Mouse (Mus musculus) embryo, embryonic 11 days (tissue): ENCODE data around the gene Zfand6.

ENCODE experiments used
- DNase-seq: peaks from one replicate; pipeline ENCODE4 v3.0.0-alpha.2; 2015

Gene Zfand6

GRCm38 (mm10) chr7:84649016-84649415 is 40.7 kb downstream of the Zfand6 start:
- DNase-seq = no peak

- no peak for DNase-seq
Observed at GRCm38 (mm10) chr7:84646256-84646655, 43.5 kb downstream of the Zfand6 start.

- no peak for DNase-seq
Observed at GRCm38 (mm10) chr7:84643270-84643998, 46.3 kb downstream of the Zfand6 start.

GRCm38 (mm10) chr7:84642159-84642928 is 47.4 kb downstream of the Zfand6 start:
- no peak for DNase-seq

- no peak for DNase-seq
Observed at GRCm38 (mm10) chr7:84636939-84637338, 52.8 kb downstream of the Zfand6 start.

- no peak for DNase-seq
Observed at GRCm38 (mm10) chr7:84631878-84632277, 57.9 kb downstream of the Zfand6 start.

- no peak for DNase-seq
Observed at GRCm38 (mm10) chr7:84623718-84624117, 66.0 kb downstream of the Zfand6 start.

- DNase-seq = no peak
Observed at GRCm38 (mm10) chr7:84620956-84621355, 68.8 kb downstream of the Zfand6 start.

- DNase-seq = no peak
Observed at GRCm38 (mm10) chr7:84618951-84619350, 70.8 kb downstream of the Zfand6 start.

GRCm38 (mm10) chr7:84612445-84612844 is 77.3 kb downstream of the Zfand6 start:
- DNase-seq = no peak

GRCm38 (mm10) chr7:84611609-84612008 is 78.2 kb downstream of the Zfand6 start:
- no peak for DNase-seq

GRCm38 (mm10) chr7:84606293-84606749 is 83.4 kb downstream of the Zfand6 start, which contains the start of gene Fah:
Gene Fah, minus strand, starts transcription at chr7:84606722.
- peak; percentile 64 for DNase-seq

- peak; percentile 37 for DNase-seq
Observed at GRCm38 (mm10) chr7:84605704-84606292, 84.0 kb downstream of the Zfand6 start.

- peak; percentile 16 for DNase-seq
Observed at GRCm38 (mm10) chr7:84605033-84605687, 84.6 kb downstream of the Zfand6 start.

GRCm38 (mm10) chr7:84604501-84604900 is 85.3 kb downstream of the Zfand6 start:
- DNase-seq = no peak

GRCm38 (mm10) chr7:84601331-84601730 is 88.4 kb downstream of the Zfand6 start:
- DNase-seq = no peak

- DNase-seq = no peak
Observed at GRCm38 (mm10) chr7:84600631-84601030, 89.1 kb downstream of the Zfand6 start.

- DNase-seq = no peak
Observed at GRCm38 (mm10) chr7:84596633-84597032, 93.1 kb downstream of the Zfand6 start.

- no peak for DNase-seq
Observed at GRCm38 (mm10) chr7:84596002-84596401, 93.8 kb downstream of the Zfand6 start.

GRCm38 (mm10) chr7:84594917-84595303 is 94.8 kb downstream of the Zfand6 start:
- no peak for DNase-seq

GRCm38 (mm10) chr7:84594087-84594916 is 95.5 kb downstream of the Zfand6 start:
- peak; percentile 76 for DNase-seq

GRCm38 (mm10) chr7:84591347-84591746 is 98.4 kb downstream of the Zfand6 start:
- DNase-seq = no peak
